Mouse (Mus musculus) neural tube, embryonic 12.5 days (tissue): ENCODE data around the gene Fhl2. TPM values are rescaled to one million over a fixed set of nuclear protein-coding genes. Genes with fewer than 3 reads are reported as not detected.

Experiments
- ATAC-seq: fragments of 200-750 bp; cut with Nextera tagmentation; 2 replicates; pipeline ENCODE4 v1.8.0; 2017; ENCODE audit warnings: low read depth, mild to moderate bottlenecking, moderate TSS enrichment, moderate library complexity; ENCODE audit not compliant: low FRiP score
- H3K27ac ChIP-seq: fragments of 300-500 bp; sonication (generic); 2 replicates; pipeline ENCODE4 v1.5.1; 2016
- H3K27me3 ChIP-seq: fragments of 300-500 bp; sonication (generic); replicated peaks from 2 replicates; pipeline ENCODE4 v1.6.1; 2016; ENCODE audit warnings: mild to moderate bottlenecking
- H3K36me3 ChIP-seq: fragments of 300-500 bp; sonication (generic); 2 replicates; pipeline ENCODE4 v1.6.1; 2016; ENCODE audit warnings: mild to moderate bottlenecking
- H3K4me1 ChIP-seq: fragments of 300-500 bp; sonication (generic); 2 replicates; pipeline ENCODE4 v1.6.1; 2016
- H3K4me2 ChIP-seq: fragments of 300-500 bp; sonication (generic); replicated peaks from 2 replicates; pipeline ENCODE4 v1.6.1; 2016; ENCODE audit warnings: mild to moderate bottlenecking
- H3K4me3 ChIP-seq: fragments of 300-500 bp; sonication (generic); 2 replicates; pipeline ENCODE4 v1.5.1; 2016
- H3K9ac ChIP-seq: fragments of 300-500 bp; sonication (generic); 2 replicates; pipeline ENCODE4 v1.6.1; 2016; ENCODE audit warnings: mild to moderate bottlenecking
- H3K9me3 ChIP-seq: fragments of 300-500 bp; sonication (generic); 2 replicates; pipeline ENCODE4 v1.6.1; 2016; ENCODE audit warnings: mild to moderate bottlenecking
- WGBS: fragments of 180-500 bp; shearing (Covaris S2); methylation state at CpG from one replicate; pipeline ENCODE4 v1.1.7; 2016; 5-methylcytosine and 5-hydroxymethylcytosine counted together
- polyA plus RNA-seq: library from polyadenylated mRNA; unstranded; fragments of >200 nt; fragmentation: Nextera tagmentation; extraction: Ambion mirVana; gene quantifications from 2 replicates; pipeline ENCODE4 v1.2.1, GENCODE M21; 2016

The Fhl2 gene
- polyA plus RNA-seq, 1 experiment from 2014 or later, result 16.8 TPM

DNA sequence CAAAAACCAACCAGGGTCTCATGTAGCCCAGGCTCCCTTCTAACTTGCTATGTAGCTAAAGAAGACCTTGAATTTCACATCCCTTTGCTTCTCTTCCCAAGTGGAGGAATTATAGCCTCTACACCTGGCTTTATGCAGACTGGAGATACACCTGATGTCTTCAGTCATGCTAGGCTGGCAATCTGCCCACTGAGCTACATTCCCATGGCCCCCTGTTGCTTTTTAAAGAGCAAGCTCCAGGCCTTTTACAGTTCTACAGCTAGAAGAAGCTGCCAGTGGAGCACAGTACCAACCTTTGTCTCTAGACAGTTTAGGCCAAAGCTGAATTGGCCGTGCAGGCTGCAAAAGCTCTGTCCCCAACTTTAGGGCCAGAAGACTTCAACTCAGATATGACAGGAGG lies 106.4 kb downstream of the Fhl2 start:
- H3K27ac ChIP-seq, result no peak overlapping the region
- H3K27me3 ChIP-seq, result no peaks in the 10 kb centered on the region
- no peaks in the 10 kb centered on the region for H3K9me3 ChIP-seq
- 0 out of 2 replicates have a peak, but pooled peaks cover 1% of the 10 kb centered on the region for H3K36me3 ChIP-seq
- peaks cover 12% of the 10 kb centered on the region for H3K4me1 ChIP-seq
- H3K4me3 ChIP-seq, result no peak overlapping the region
- no peak overlapping the region for H3K9ac ChIP-seq
- 82% methylated on average over 1 of the region's 1 CpGs for WGBS
- no peak for ATAC-seq
- H3K4me2 ChIP-seq, result no peak overlapping the region

- no peak overlapping the region for H3K4me2 ChIP-seq
- H3K27ac ChIP-seq, result no peak overlapping the region
- no peak for ATAC-seq
- H3K9ac ChIP-seq, result no peak overlapping the region
- WGBS, result 82% methylated on average over 5 of the region's 5 CpGs
- 0 out of 2 replicates have a peak, but pooled peaks cover 7% of the 10 kb centered on the region for H3K36me3 ChIP-seq
- H3K27me3 ChIP-seq, result no peaks in the 10 kb centered on the region
- H3K9me3 ChIP-seq, result no peaks in the 10 kb centered on the region
- no peak overlapping the region for H3K4me3 ChIP-seq
- no peaks in the 10 kb centered on the region for H3K4me1 ChIP-seq
These were observed 113.8 kb downstream of the Fhl2 start for GRCm38 (mm10) chr1:43082946-43083345.

DNA sequence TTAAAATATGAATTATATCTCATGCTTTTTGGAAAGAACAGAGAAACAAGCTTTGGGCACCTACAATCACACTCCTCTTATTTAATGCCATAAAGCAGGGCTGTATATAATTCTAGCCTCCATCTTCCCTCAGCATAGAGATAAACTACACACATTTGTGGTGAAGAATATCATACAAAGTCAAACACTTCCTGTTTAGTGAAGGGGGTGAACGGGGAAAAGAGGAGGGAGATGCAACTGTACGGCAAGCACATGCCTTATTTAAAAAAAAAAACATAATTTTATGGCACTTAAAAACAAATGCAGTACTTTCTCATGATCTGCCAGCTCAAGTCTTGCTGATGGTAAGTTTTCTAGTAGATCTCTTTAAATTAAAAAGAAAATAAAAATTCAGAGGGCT lies 118.7 kb downstream of the Fhl2 start:
- Histone ChIP-seq H3K9ac (no peak overlapping the region), H3K9me3 (no peaks in the 10 kb centered on the region), H3K4me2 (no peak overlapping the region), H3K4me1 (no peaks in the 10 kb centered on the region), H3K4me3 (no peak overlapping the region), H3K27me3 (no peaks in the 10 kb centered on the region), H3K36me3 (peaks cover 18% of the 10 kb centered on the region), H3K27ac (no peak overlapping the region)
- 90% methylated on average over 2 of the region's 2 CpGs for WGBS
- no peak for ATAC-seq

DNA sequence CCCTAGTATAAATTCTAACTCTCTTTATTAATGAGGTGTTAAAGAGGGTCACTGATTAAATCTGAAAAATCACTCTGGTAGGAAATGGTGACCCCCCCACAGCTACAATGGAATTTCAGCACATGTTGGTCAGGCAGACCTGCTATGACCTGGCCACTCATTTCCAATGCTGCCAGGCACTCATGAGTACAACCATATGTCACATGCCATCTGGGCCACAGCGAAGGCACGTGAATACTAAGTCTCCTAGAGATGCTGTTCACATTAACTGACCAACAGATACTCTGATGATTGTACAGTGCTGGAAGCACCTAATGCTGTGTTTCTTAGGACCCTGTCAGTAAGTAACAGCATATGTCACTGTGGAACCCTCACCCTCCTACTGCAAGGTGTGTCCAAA lies 122.0 kb downstream of the Fhl2 start:
- Histone ChIP-seq H3K4me1 (no peaks in the 10 kb centered on the region), H3K27me3 (no peaks in the 10 kb centered on the region), H3K4me3 (no peak overlapping the region), H3K9ac (no peak overlapping the region), H3K27ac (no peak overlapping the region), H3K36me3 (peaks cover 34% of the 10 kb centered on the region), H3K9me3 (no peaks in the 10 kb centered on the region), H3K4me2 (no peak overlapping the region)
- WGBS, result 88% methylated on average over 2 of the region's 2 CpGs
- ATAC-seq, result no peak

Other genes with a start within 250 kb of the Fhl2 start
- 14.4 and 14.7 TPM in 2 replicates for gene Gpr45, start 244.1 kb downstream of the Fhl2 start, polyA plus RNA-seq
- gene Tgfbrap1, start 98.3 kb downstream of the Fhl2 start, polyA plus RNA-seq, result 14.2 and 15.0 TPM in 2 replicates
- gene AI597479, start 98.3 kb downstream of the Fhl2 start, polyA plus RNA-seq, result 40.5 and 40.8 TPM in 2 replicates
- 47.1 and 48.7 TPM in 2 replicates for gene Nck2, start 247.6 kb upstream of the Fhl2 start, polyA plus RNA-seq